Mouse (Mus musculus): ENCODE measurements around the gene 4930415O20Rik.

DNA sequence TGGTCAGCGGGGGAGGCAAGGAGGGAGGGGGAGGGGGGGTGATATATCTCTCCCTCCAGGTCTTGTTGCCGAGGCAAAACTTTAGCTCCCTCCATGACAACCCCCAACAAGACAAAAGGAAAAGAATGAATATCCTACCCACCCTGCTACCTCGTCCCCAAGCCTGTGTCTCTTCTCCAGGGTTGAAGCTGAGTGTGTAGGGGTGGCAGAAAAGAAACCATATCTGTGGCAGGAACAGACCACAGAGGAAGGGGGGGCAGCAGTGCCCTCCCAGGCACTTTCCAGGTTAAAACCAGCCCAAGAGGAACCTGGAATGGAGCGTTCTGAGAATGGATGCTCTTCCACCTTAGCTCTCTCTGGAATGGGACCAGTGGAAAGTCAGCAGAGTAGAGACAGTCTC lies 59.7 kb downstream of the 4930415O20Rik start, which contains the start of gene Cacnb3:
- no peak for TF ChIP-seq CTCF (IDR thresholded peaks at IDR 0.05; ENCODE audit: low read depth)
- no peak for TF ChIP-seq EP300 (IDR thresholded peaks at IDR 0.05; ENCODE audit: low read depth)

All from liver, postnatal 0 days (tissue).